Mouse (Mus musculus): ENCODE results near the gene Fam198a.
A peak's percentile ranks its signal among the peaks of the same experiment; 100 is the strongest.

The Fam198a gene

GRCm38 (mm10) chr9:121926634-121927405 lies 24.0 kb upstream of the Fam198a start:
- DNase-seq (ENCODE audit: low spot score) = no peak

GRCm38 (mm10) chr9:121927721-121928120 lies 23.1 kb upstream of the Fam198a start:
- no peak for DNase-seq (ENCODE audit: low spot score)

GRCm38 (mm10) chr9:121928498-121928897 lies 22.3 kb upstream of the Fam198a start:
- peak; percentile 71 for DNase-seq (ENCODE audit: low spot score)

- DNase-seq (ENCODE audit: low spot score) = no peak
Observed at GRCm38 (mm10) chr9:121934856-121935255, 15.9 kb upstream of the Fam198a start.

- DNase-seq (ENCODE audit: low spot score) = peak; percentile 35
Observed at GRCm38 (mm10) chr9:121936952-121937351, 13.8 kb upstream of the Fam198a start.

- DNase-seq (ENCODE audit: low spot score) = peak; percentile 37
Observed at GRCm38 (mm10) chr9:121937451-121937864, 13.3 kb upstream of the Fam198a start.

- DNase-seq (ENCODE audit: low spot score) = no peak
Observed at GRCm38 (mm10) chr9:121937944-121938355, 12.8 kb upstream of the Fam198a start.

- DNase-seq (ENCODE audit: low spot score) = no peak
Observed at GRCm38 (mm10) chr9:121943005-121943404, 7.8 kb upstream of the Fam198a start.

- DNase-seq (ENCODE audit: low spot score) = no peak
Observed at GRCm38 (mm10) chr9:121943628-121944027, 7.2 kb upstream of the Fam198a start.

GRCm38 (mm10) chr9:121947784-121948183 lies 3.0 kb upstream of the Fam198a start:
- DNase-seq (ENCODE audit: low spot score) = peak; percentile 87

- DNase-seq (ENCODE audit: low spot score) = peak; percentile 38
Observed at GRCm38 (mm10) chr9:121948431-121948830, 2.4 kb upstream of the Fam198a start.

- DNase-seq (ENCODE audit: low spot score) = no peak
Observed at GRCm38 (mm10) chr9:121951114-121951423, 281 bp downstream of the Fam198a start.

- peak; percentile 32 for DNase-seq (ENCODE audit: low spot score)
Observed at GRCm38 (mm10) chr9:121952596-121952995, 1.8 kb downstream of the Fam198a start.

GRCm38 (mm10) chr9:121959966-121960635 lies 9.3 kb downstream of the Fam198a start:
- DNase-seq (ENCODE audit: low spot score) = peak; percentile 34

- DNase-seq (ENCODE audit: low spot score) = no peak
Observed at GRCm38 (mm10) chr9:121964941-121965340, 14.2 kb downstream of the Fam198a start.

- no peak for DNase-seq (ENCODE audit: low spot score)
Observed at GRCm38 (mm10) chr9:121968258-121968657, 17.5 kb downstream of the Fam198a start.

GRCm38 (mm10) chr9:121969841-121970381 lies 19.1 kb downstream of the Fam198a start:
- no peak for DNase-seq (ENCODE audit: low spot score)

- DNase-seq (ENCODE audit: low spot score) = no peak
Observed at GRCm38 (mm10) chr9:121973207-121973606, 22.4 kb downstream of the Fam198a start.

- no peak for DNase-seq (ENCODE audit: low spot score)
Observed at GRCm38 (mm10) chr9:121974141-121974986, 23.6 kb downstream of the Fam198a start.

GRCm38 (mm10) chr9:121975321-121975720 lies 24.5 kb downstream of the Fam198a start:
- no peak for DNase-seq (ENCODE audit: low spot score)

- no peak for DNase-seq (ENCODE audit: low spot score)
Observed at GRCm38 (mm10) chr9:121981046-121981445, 30.3 kb downstream of the Fam198a start.

GRCm38 (mm10) chr9:121981466-121982105 lies 30.8 kb downstream of the Fam198a start:
- DNase-seq (ENCODE audit: low spot score) = no peak

Measured in testis, postnatal 10 days (tissue).